Mouse (Mus musculus): ENCODE results near the gene Gm49388.

GRCm38 (mm10) chr7:127799211-127799610 lies 13.8 kb downstream of the Gm49388 start:
- TF ChIP-seq CTCF (IDR thresholded peaks at IDR 0.05) (no peak), EP300 (IDR thresholded peaks at IDR 0.05) (no peak)
